Comparison of ENCODE assay signal across 8 mouse cellular contexts in genomic region chr13:91094196-91094595, GRCm38 (mm10).
DNase-seq lines count a peak whose midpoint lies in the region; ATAC-seq and TF ChIP-seq lines count a peak whose summit lies in the region.

No protein-coding gene starts in this region.

- no peak overlapping the region for H3K4me2 ChIP-seq in heart, embryonic 15.5 days
- no peak overlapping the region for H3K4me2 ChIP-seq in forebrain, embryonic 11.5 days (ENCODE audit: low read depth, low read length, severe bottlenecking)
- H3K4me2 ChIP-seq in limb, embryonic 14.5 days (replicated peaks; ENCODE audit: low read depth, low read length, severe bottlenecking), result no peak overlapping the region

- no peak overlapping the region for H3K4me3 ChIP-seq in heart, embryonic 15.5 days
- no peak overlapping the region for H3K4me3 ChIP-seq in forebrain, embryonic 11.5 days (ENCODE audit: low read depth, low read length)
- H3K4me3 ChIP-seq in limb, embryonic 14.5 days (replicated peaks; ENCODE audit: low read length), result no peak overlapping the region

- no peak overlapping the region for H3K27ac ChIP-seq in heart, embryonic 15.5 days
- no peak overlapping the region for H3K27ac ChIP-seq in forebrain, embryonic 11.5 days (ENCODE audit: low read depth, low read length)
- peak overlapping the region; percentile 70 for H3K27ac ChIP-seq in limb, embryonic 14.5 days (replicated peaks; ENCODE audit: low read depth, low read length)

- DNase-seq in heart, postnatal 4 days, result no peak
- peak; percentile 43 to 48 for DNase-seq in B cell, adult 2 months
- DNase-seq in forebrain, embryonic 11.5 days (ENCODE audit: low spot score), result no peak
- peak; percentile 42 for DNase-seq in limb, embryonic 14.5 days (ENCODE audit: low spot score)
- peak; percentile 65 for DNase-seq in splenic B cell, adult 2 months (ENCODE audit: low read depth, low spot score)
- DNase-seq in layer of hippocampus, postnatal 14 days (ENCODE audit: low spot score in 2 of 2), result no peak

- no peaks in the 10 kb centered on the region for H3K36me3 ChIP-seq in heart, embryonic 15.5 days
- H3K36me3 ChIP-seq in forebrain, embryonic 11.5 days (ENCODE audit: control insufficient read depth, insufficient read depth, low read length), result no peaks in the 10 kb centered on the region
- no peaks in the 10 kb centered on the region for H3K36me3 ChIP-seq in limb, embryonic 14.5 days (ENCODE audit: control insufficient read depth, insufficient read depth, low read length)
- H3K36me3 ChIP-seq in splenic B cell, adult 2 months (ENCODE audit: control insufficient read depth, insufficient read depth, low read length, poor library complexity, severe bottlenecking), result no peaks in the 10 kb centered on the region

- WGBS in heart, embryonic 15.5 days, result 49% methylated on average over 7 of the region's 7 CpGs
- 42% methylated on average over 7 of the region's 7 CpGs for WGBS in forebrain, embryonic 11.5 days
- WGBS in limb, embryonic 14.5 days, result 15% methylated on average over 7 of the region's 7 CpGs

- H3K27me3 ChIP-seq in heart, embryonic 15.5 days, result no peaks in the 10 kb centered on the region
- no peaks in the 10 kb centered on the region for H3K27me3 ChIP-seq in forebrain, embryonic 11.5 days (ENCODE audit: control insufficient read depth, insufficient read depth, low read length)
- no peaks in the 10 kb centered on the region for H3K27me3 ChIP-seq in limb, embryonic 14.5 days (ENCODE audit: control insufficient read depth, insufficient read depth, low read length)
- no peaks in the 10 kb centered on the region for H3K27me3 ChIP-seq in splenic B cell, adult 2 months (ENCODE audit: control insufficient read depth, insufficient read depth, low read length, poor library complexity, severe bottlenecking)

- H3K4me1 ChIP-seq in heart, embryonic 15.5 days (replicated peaks), result peaks cover 10% of the 10 kb centered on the region
- no peaks in the 10 kb centered on the region; the same call in 1 of the 2 replicates for H3K4me1 ChIP-seq in forebrain, embryonic 11.5 days (replicated peaks; ENCODE audit: control insufficient read depth, insufficient read depth, low read length)
- H3K4me1 ChIP-seq in limb, embryonic 14.5 days (ENCODE audit: control insufficient read depth, insufficient read depth, low read length), result peaks cover 11% of the 10 kb centered on the region

- no peak for TF ChIP-seq POLR2A in limb, embryonic 14.5 days (IDR thresholded peaks at IDR 0.05; ENCODE audit: borderline replicate concordance, extremely low read depth, insufficient read depth, insufficient read length)

- no peaks in the 10 kb centered on the region for H3K9me3 ChIP-seq in heart, embryonic 15.5 days (replicated peaks)
- H3K9me3 ChIP-seq in forebrain, embryonic 11.5 days (ENCODE audit: control insufficient read depth, low read length), result no peaks in the 10 kb centered on the region
- no peaks in the 10 kb centered on the region for H3K9me3 ChIP-seq in limb, embryonic 14.5 days (ENCODE audit: control insufficient read depth, low read length)

- ATAC-seq in heart, embryonic 15.5 days (replicated peaks; ENCODE audit: insufficient number of reproducible peaks, insufficient read depth, low FRiP score, low read depth), result 0 out of 2 replicates have a peak, but pooled peaks have one; percentile 29
- ATAC-seq in forebrain, embryonic 11.5 days (replicated peaks; ENCODE audit: low FRiP score), result peak; percentile 50; the same call in 1 of the 2 replicates
- peak; percentile 68 for ATAC-seq in limb, embryonic 14.5 days (ENCODE audit: low FRiP score, low read depth)
- no peak for ATAC-seq in erythroblast, adult 5-6 weeks (replicated peaks; ENCODE audit: low FRiP score, poor library complexity, severe bottlenecking)

- no peak overlapping the region for H3K9ac ChIP-seq in heart, embryonic 15.5 days
- no peak overlapping the region for H3K9ac ChIP-seq in forebrain, embryonic 11.5 days (ENCODE audit: low read length)
- no peak overlapping the region for H3K9ac ChIP-seq in limb, embryonic 14.5 days (ENCODE audit: low read depth, low read length, severe bottlenecking)

Comparison
In these comparisons a context has a peak if more than half of its experiments do, and no peak if none do; other contexts are left out.
1. DNase-seq: peak in B cell, adult 2 months (2 of 2), limb, embryonic 14.5 days (single experiment) and splenic B cell, adult 2 months (single experiment); none in heart, postnatal 4 days (single experiment), forebrain, embryonic 11.5 days (single experiment) and layer of hippocampus, postnatal 14 days (0 of 2).